Mouse (Mus musculus) cerebellum, adult 18-20 months (tissue): ENCODE data around the gene Ksr2.
"Not testable (repeated sequence)": the region's sequence is repeated elsewhere in the genome, so short reads cannot be mapped to it uniquely, and the experiment has no call there.

Experiments used
- DNase-seq, 2 experiments: peaks; one replicate each; pipeline ENCODE4 v3.0.0; 2021

The Ksr2 gene

GRCm38 (mm10) chr5:117409369-117409768, 4.4 kb upstream of the Ksr2 start:
- DNase-seq: no peak

DNA sequence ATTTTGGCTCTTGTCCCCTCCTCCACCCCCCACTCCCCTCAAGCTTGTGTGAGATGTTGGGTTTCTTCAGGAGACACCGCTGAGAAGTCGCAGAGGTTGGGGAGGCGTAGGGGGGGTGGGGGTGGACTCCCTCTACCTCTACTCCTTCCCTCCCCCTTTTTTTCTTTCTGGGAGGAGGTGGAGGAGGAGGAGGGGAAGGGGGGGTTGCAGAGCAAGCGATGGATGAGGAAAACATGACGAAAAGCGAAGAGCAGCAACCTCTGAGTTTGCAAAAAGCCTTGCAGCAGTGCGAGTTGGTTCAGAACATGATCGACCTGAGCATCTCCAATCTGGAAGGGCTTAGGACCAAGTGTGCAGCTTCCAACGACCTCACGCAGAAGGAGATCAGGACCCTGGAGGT, 811 bp downstream of the Ksr2 start:
- DNase-seq: peak; percentile 45 to 49

DNA sequence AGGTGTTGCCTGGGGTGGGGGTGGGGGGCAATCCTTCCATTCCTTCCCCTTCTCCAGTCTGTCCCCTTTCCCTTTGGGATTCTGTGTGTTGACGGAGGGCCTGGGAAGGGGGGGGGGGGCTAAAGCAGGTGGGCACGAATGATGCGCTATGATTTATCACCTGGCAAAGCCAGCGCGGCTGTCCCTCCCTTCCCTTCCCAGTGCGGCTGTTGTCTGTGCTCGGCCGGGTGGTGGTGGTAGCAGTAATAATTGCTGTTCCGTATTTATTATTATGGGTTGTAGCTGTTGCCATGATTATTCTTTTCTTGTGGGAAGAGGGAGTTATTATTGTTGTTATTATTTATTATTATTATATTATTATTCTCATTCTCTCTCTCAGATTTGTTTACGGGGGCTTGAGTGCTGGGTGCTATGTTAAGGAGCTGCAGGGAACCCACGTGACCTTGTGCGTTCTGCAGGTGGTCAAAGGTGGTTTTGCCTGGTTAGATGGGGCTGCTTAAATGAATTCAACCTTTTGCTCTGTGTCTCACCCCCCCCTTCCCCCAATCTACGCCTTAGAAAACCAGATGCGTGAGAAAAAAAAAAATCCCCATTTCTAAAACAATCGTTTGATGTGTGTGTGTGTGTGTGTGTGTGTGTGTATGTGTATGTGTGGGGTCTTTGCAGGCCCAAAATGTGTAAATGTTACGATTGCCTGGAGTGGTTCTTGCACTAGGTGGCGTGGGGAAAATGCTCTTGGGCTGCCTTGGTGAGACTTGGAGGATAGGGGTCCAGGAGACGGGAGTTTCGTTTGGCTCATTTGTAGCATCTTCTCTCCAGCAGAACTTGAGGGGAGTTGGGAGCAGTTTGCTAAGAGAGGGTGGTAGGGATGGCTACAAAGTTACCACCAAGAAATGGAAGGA, 1.5 kb downstream of the Ksr2 start:
- peak; percentile 36 to 38 for DNase-seq

DNA sequence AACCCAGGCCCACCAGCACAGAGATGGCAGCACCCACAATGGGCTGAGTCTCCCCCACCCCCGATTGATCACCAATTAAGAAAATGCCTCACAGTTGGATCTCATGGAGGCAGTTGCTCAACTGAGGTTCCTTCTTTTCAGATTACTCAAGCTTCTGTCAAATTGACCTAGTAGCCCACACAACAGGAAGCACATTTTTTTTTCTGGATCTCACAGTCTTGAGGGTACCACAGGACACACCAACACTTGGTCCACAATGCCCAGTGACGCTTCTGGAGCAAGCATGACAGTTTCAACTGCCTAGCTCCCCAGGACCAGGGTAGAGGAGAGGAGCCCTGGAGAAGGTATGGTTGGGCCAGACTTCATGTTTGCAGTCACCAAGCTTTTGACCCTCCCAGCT, 3.6 kb downstream of the Ksr2 start:
- DNase-seq: no peak

DNA sequence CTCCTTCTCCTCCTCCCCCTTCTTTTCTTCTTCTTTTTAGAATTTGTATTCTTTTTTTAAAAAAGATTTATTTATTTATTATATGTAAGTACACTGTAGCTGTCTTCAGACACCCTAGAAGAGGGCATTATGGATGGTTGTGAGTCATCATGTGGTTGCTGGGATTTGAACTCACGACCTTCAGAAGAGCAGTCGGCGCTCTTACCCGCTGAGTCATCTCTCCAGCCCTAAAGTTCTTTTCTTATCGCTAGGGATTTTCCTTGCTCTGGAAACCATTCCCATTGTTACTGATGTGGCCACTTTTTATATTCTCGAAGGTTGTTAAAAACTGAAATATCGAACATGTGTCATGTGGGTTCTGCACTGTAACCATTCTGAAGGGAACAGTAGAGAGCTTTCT, 19.7 kb downstream of the Ksr2 start:
- not testable (repeated sequence) for DNase-seq

DNA sequence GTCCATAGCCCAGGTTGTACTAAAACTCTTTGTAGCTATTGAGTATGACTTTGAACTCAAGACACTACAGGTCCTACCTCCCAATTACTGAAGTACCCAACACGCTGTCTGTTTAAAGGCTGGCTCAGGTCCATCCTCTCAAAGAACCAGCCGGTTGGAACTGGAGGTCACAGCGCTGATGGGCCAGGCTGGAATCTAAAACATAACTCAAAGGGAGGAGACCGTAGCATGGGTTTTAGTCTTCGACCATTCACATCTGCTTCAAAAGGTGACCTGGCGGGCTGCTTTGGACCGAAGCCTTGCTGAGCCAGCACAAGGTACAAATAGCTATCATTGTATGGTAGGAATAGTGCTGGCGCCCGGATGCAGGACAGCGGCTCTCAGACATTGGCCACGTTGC, 26.5 kb downstream of the Ksr2 start:
- DNase-seq: no peak

DNA sequence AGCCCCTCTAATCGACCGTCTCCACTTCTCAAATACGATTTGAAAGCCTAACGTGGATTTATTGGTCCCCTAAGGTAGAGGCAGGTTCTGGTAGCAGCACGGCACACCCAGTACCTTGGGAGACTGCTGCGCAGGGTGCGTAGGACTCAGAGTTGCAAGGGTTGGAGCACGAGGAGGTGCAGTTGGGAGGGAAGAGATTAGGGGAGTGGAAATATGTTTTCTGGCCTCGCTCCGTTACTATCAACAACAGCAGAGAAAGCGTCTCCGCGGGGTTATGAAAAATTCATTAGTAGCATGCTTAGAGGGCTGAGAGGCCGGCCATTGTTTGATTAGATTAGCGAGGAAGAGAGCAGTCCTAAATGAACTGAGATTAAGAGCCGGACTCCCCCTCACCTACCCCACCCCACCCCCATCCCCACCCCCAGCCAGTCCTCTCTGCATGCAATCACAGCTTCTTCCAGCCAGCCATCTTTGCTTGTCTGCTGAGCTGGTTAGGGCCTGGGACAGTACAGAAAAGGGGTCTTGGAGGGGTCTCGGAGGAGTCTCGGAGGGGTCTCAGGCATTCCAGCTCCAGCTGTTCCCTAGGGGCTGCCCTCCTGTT, 27.5 kb downstream of the Ksr2 start:
- no peak for DNase-seq

DNA sequence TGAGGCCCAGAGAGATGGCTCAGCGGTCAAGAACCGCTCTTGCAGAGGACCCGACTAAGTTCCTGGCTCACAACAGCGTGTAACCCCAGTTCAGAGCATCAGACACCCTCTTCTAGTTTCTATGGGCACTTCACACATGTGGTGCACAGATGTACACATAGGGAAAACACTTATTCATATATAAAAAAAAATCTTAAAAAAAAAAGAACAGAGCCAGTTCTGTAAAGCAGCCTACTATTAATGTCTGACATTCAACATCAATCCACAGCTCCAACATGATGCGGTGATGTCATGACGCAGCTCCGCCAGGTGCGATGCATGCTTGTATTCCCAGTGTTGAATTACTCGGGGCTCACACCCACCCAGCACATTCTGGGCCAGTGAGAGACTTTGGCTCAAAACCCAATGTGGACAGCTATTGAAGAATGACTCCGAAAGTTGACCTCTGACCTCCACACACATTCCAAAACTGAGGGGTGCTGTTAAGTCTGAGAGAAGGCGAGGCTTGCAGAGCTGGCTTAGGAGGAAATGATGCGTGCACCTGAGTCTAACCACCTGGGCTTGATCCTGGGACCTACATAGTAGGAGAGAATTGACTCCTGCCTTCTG, 28.5 kb downstream of the Ksr2 start:
- DNase-seq: no peak

GRCm38 (mm10) chr5:117443141-117443540, 29.3 kb downstream of the Ksr2 start:
- DNase-seq: no peak

GRCm38 (mm10) chr5:117443902-117444301, 30.1 kb downstream of the Ksr2 start:
- no peak for DNase-seq

- no peak for DNase-seq
These were observed 33.9 kb downstream of the Ksr2 start for GRCm38 (mm10) chr5:117447698-117448097.

DNA sequence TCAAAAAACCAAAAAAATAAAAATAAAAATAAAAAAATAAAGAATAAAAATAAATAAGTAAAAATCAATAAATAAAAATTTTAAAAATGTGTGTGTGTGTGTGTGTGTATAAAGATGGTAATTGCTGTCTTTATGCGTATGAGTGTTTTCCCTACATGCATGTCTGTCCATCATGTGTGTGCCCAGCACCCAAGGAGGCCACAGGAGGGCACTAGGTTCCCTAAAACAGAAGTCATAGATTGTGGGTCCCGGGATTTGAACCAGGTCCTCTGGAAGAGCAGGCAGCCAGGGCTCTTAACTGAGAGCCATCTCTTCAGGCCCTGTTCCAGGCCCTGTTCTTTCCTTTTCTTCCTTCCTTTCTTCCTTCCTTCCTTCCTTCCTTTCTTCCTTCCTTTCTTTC, 38.2 kb downstream of the Ksr2 start:
- no peak for DNase-seq

DNA sequence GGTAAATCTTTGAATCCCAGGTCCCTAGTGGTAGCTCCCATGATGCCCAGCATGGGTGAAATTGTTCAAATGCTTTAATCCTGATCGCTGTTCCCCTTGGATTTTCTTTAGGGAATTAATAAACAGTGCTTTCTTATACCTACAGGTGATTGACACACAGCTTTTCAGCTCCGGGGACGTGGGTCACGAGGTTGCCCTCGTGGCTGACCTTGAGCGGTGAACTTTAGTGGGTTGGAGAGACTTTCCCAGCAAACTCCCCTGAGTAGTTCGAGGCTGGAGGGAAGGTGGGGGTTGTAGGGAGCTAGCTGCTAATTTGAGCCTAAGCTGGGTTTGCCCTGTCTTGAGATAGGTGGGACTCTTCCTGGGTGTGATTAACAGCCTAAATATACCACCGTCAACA, 41.7 kb downstream of the Ksr2 start:
- DNase-seq: no peak

DNA sequence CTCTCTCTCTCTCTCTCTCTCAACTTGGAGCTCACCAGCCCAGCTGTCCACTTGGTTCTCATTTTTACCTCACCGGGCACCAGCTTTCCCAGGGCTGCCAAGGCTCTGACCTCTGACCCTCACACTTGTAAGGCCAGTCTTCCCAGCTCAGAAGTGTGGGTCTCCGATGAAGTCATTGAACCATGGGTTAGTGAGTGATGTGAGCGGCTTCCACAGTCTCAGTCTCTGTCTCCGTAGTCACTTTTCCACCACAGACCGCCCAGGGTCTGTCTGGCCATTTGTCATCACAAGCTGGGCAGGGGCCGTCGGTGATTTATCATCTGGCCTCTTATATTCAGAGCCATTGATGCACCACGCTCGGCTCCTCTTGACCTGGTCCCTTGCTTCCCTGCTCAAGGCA, 43.3 kb downstream of the Ksr2 start:
- DNase-seq: no peak

DNA sequence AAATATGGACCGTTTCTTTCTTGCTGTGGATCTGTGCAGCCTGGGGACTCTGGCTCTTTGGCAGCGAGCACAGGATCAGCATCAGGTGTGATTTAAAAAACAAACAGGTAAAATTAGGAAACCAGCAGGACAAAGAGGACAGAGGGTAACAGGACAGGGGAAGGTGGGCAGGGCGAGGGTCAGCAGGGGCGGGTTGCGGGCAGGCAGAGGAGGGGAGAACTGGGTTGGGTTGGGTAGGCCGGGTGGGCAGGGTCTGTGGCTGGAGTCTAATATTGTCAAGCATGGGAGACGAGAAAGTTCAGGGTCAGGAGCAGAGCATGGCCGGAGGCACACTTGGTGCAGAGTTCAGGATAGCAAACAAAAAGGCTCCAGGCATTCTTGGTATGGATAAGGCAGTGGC, 43.8 kb downstream of the Ksr2 start:
- no peak for DNase-seq

DNA sequence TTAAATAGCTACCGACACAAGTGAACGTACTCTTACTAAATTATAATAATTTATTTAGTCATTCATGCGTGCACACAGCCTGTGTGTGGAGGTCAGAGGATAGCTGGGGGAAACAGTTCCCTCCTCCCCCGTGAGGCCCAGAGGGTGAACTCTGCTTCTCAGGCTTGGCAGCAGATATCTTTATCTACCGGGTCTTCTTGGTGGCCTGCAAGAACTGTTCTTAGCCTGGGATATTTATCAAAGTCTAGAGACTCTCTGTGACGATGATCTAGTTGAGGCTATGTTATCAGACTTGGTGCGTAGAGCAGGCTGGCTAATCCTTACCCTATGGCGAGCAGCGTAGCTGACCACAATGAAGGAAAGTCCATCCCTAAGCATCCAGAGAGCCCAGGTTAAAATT, 45.1 kb downstream of the Ksr2 start:
- no peak for DNase-seq

GRCm38 (mm10) chr5:117460261-117460660, 46.5 kb downstream of the Ksr2 start:
- no peak for DNase-seq

GRCm38 (mm10) chr5:117467052-117467451, 53.3 kb downstream of the Ksr2 start:
- DNase-seq: no peak

DNA sequence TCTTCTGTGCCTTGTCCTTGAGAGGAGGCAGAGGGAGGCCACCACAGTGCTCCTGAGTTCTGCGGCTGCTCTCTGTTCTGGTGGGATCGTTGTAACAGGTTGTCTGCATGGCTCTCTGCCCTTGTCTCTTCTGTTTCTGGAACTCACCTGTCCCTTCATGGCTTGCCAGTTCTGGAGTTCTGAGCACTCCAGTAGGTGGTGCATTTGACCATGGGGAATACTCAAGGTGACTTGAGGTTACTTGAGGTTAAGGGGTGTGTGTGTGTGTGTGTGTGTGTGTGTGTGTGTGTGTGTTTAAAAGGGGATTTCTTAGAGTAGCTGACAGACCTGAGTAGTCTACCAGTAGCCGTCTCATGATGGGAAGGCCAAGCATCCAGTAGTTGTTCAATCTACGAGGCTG, 55.2 kb downstream of the Ksr2 start:
- DNase-seq: no peak

- no peak for DNase-seq
These were observed 55.8 kb downstream of the Ksr2 start for GRCm38 (mm10) chr5:117469572-117469971.

GRCm38 (mm10) chr5:117481162-117481561, 67.4 kb downstream of the Ksr2 start:
- DNase-seq: no peak

DNA sequence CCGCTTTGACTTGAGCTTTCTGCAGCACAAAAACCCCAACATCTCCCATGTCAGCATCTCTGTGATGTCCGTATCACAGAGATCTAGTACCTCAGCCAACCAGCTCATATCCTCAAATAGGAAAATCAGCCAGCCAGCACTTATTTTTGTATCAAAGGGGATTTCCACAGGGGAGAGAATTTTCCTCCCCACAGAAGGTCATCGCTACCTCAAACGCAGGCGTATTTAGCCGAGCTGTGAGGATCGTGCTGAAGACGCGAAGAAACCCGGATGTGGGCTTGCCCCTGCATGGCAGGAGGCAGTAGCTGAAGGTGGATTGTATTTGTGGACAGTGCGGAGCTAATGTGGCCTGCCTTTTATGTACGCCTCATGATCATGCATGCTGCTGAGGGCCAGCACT, 67.8 kb downstream of the Ksr2 start:
- no peak for DNase-seq

DNA sequence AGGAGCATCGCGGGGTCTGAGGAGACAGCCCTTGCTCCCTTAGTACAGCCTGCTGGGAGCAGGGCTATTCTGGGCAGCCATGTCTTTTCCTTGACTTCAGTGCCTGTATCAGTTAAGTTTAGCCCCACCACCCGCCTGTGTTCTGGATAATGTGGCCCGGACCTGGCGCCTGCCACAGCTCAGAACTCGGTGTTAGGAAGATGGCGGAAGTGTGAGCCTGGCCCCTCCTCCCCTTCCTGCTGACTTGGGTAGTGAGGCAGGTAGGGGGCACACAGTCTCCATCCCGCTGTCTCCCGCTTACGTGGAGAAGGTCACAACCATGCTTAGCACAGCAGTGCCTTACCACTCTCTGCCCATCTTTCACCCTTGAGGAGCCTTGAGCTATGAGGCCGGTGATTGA, 68.2 kb downstream of the Ksr2 start:
- no peak for DNase-seq

DNA sequence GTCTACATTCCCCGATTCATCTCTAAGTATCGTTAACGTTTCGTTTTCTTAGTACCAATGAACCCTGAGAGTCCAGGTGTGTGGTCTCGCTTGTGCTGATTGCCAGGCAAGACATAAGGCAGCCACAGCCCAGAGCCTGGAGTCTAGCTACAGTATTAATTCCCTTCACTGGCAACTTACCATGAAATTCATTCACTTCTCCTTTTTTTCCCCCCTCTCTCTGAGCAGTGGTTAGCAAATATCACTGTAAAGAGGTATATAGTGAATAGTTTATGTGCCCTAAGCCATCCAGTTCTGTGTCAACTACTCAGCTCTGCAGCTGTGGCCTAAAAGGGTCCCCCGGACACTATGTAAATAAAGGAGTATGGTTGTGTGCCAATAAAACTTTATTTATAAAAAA, 71.6 kb downstream of the Ksr2 start:
- DNase-seq: no peak
